Mouse (Mus musculus): ENCODE measurements around the gene Kcnb1.

DNA sequence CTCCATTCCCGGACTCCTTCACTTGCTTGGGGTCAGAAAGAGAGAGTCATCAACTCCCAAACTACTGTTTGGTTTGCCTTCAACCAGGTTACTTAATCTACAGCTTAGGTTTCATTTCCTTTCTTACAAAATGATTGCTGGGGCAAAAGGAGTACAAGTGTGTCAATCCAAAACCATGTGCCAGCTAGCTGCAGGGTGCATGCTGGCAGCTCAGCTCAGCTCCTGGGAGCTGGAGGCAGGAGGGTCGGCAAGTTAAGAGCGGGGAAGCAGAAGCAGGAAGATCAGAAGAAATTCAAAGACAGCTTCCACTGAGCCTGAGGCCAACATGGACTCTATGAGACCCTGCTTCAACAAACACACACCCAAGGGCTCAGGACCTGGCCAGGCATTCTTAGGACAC, 129.6 kb downstream of the Kcnb1 start:
- no peak for TF ChIP-seq CTCF (IDR thresholded peaks at IDR 0.05; ENCODE audit: control insufficient read depth, insufficient read depth, low read length)
- no peak for TF ChIP-seq POLR2A (IDR thresholded peaks at IDR 0.05; ENCODE audit: borderline replicate concordance, control insufficient read depth, low read depth, low read length)
